Mouse (Mus musculus): ENCODE measurements at regions not wholly inside any gene's neighbourhood (a gene's known extent, or its start where the extent isn't known, plus 50 kb on each side); places are given as distances from the start of the nearest gene placed in this dataset.

DNA sequence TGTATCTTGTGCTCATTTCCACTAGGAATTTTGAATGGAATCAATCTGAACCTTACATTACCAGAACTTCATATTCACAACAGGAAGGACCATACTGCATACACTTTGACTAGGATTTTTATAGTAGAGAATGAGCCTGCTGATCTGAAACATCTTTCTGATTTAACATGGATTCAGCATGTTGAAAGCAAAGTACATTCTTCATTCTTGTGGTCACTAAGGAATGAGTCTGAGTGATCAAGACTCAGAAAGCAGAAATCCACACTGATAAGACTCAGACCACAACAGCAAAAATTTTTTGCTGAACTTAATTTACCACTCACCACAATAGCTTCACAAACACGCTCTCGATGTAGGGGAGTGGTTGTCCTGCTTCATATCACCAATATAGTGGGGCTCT lies 309.2 kb upstream of the Nectin3 start:
- 85% methylated on average over 2 of the region's 2 CpGs for WGBS
- H3K9ac ChIP-seq = no peak overlapping the region

GRCm38 (mm10) chr16:46776367-46776766 lies 278.0 kb upstream of the Nectin3 start:
- Histone ChIP-seq H3K36me3 (no peaks in the 10 kb centered on the region), H3K9ac (no peak overlapping the region), H3K9me3 (replicated peaks) (no peaks in the 10 kb centered on the region), H3K4me1 (replicated peaks) (no peaks in the 10 kb centered on the region), H3K4me2 (no peak overlapping the region), H3K27ac (ENCODE audit: poor library complexity, severe bottlenecking) (no peak overlapping the region), H3K4me3 (no peak overlapping the region), H3K27me3 (replicated peaks) (no peaks in the 10 kb centered on the region)
- ATAC-seq (ENCODE audit: insufficient number of reproducible peaks, low FRiP score) = no peak
- 60% methylated on average over 5 of the region's 5 CpGs for WGBS

More for the DNA sequence above, 309.2 kb upstream of the Nectin3 start:
- Histone ChIP-seq H3K4me2 (no peak overlapping the region), H3K4me1 (replicated peaks) (no peaks in the 10 kb centered on the region), H3K36me3 (no peaks in the 10 kb centered on the region), H3K27me3 (replicated peaks) (no peaks in the 10 kb centered on the region), H3K27ac (ENCODE audit: poor library complexity, severe bottlenecking) (no peak overlapping the region), H3K4me3 (no peak overlapping the region), H3K9me3 (replicated peaks) (no peaks in the 10 kb centered on the region)
- ATAC-seq (ENCODE audit: insufficient number of reproducible peaks, low FRiP score) = no peak

DNA sequence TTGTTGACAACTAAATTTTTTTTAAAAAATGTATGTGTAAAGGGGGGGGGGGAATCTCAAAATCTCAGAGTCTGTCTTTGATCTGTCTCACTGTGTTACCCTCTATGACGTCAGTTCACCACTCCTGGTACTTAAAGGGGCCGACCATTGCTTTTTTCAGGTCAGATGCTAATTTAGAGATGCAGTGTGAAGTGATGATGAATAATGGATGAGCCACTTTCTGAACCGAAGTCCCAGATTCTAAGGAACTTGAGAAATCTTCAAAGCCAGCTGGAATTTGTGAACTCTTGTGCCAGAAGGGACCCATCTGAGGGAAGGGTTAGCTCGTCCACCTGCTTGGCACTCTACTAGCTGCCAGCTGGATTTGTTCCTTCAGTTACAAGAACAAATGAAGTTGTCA lies 271.1 kb upstream of the Nectin3 start:
- Histone ChIP-seq H3K27me3 (replicated peaks) (no peaks in the 10 kb centered on the region), H3K9me3 (replicated peaks) (no peaks in the 10 kb centered on the region), H3K4me2 (no peak overlapping the region), H3K4me1 (replicated peaks) (no peaks in the 10 kb centered on the region), H3K4me3 (no peak overlapping the region), H3K9ac (no peak overlapping the region), H3K36me3 (no peaks in the 10 kb centered on the region), H3K27ac (ENCODE audit: poor library complexity, severe bottlenecking) (no peak overlapping the region)
- ATAC-seq (ENCODE audit: insufficient number of reproducible peaks, low FRiP score) = no peak
- WGBS = 61% methylated on average over 4 of the region's 4 CpGs

- Histone ChIP-seq H3K4me2 (no peak overlapping the region), H3K4me3 (no peak overlapping the region), H3K36me3 (no peaks in the 10 kb centered on the region), H3K4me1 (replicated peaks) (no peaks in the 10 kb centered on the region), H3K9ac (no peak overlapping the region), H3K27me3 (replicated peaks) (no peaks in the 10 kb centered on the region), H3K9me3 (replicated peaks) (no peaks in the 10 kb centered on the region), H3K27ac (ENCODE audit: poor library complexity, severe bottlenecking) (no peak overlapping the region)
- no peak for ATAC-seq (ENCODE audit: insufficient number of reproducible peaks, low FRiP score)
- 53% methylated on average over 1 of the region's 1 CpGs for WGBS
These were observed 270.1 kb upstream of the Nectin3 start for GRCm38 (mm10) chr16:46768376-46768775.

DNA sequence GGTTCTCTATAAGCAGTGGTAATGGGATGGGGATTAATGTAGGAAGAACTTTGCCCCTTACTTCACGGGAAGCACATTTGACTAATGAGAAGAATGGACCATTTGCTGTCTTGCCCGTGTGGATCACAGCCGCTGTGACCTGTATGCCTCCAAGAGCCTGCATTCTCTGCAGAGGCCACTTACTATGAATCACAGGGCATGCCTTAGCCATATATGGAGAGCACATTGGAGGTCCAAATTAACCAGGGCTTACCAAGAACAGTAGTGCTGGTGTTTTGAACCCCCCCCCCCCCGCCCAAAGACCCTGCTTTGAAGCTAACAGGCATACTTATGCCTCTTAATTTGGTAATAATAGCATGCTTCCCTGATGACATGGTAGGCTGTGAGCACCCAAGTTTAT lies 236.8 kb upstream of the Nectin3 start:
- H3K9ac ChIP-seq = no peak overlapping the region
- no peak for ATAC-seq (ENCODE audit: insufficient number of reproducible peaks, low FRiP score)
- no peaks in the 10 kb centered on the region for H3K36me3 ChIP-seq
- H3K4me3 ChIP-seq = no peak overlapping the region
- no peak overlapping the region for H3K4me2 ChIP-seq
- H3K27me3 ChIP-seq (replicated peaks) = no peaks in the 10 kb centered on the region
- 61% methylated on average over 4 of the region's 4 CpGs for WGBS
- H3K4me1 ChIP-seq (replicated peaks) = peaks cover 11% of the 10 kb centered on the region
- H3K9me3 ChIP-seq (replicated peaks) = no peaks in the 10 kb centered on the region
- no peak overlapping the region for H3K27ac ChIP-seq (ENCODE audit: poor library complexity, severe bottlenecking)

- Histone ChIP-seq H3K27me3 (replicated peaks) (no peaks in the 10 kb centered on the region), H3K9me3 (replicated peaks) (no peaks in the 10 kb centered on the region), H3K4me3 (no peak overlapping the region), H3K36me3 (no peaks in the 10 kb centered on the region), H3K27ac (ENCODE audit: poor library complexity, severe bottlenecking) (no peak overlapping the region), H3K4me2 (no peak overlapping the region), H3K4me1 (replicated peaks) (no peaks in the 10 kb centered on the region), H3K9ac (no peak overlapping the region)
- 79% methylated on average over 3 of the region's 3 CpGs for WGBS
- ATAC-seq (ENCODE audit: insufficient number of reproducible peaks, low FRiP score) = no peak
These were observed 230.1 kb upstream of the Nectin3 start for GRCm38 (mm10) chr16:46728424-46728823.

DNA sequence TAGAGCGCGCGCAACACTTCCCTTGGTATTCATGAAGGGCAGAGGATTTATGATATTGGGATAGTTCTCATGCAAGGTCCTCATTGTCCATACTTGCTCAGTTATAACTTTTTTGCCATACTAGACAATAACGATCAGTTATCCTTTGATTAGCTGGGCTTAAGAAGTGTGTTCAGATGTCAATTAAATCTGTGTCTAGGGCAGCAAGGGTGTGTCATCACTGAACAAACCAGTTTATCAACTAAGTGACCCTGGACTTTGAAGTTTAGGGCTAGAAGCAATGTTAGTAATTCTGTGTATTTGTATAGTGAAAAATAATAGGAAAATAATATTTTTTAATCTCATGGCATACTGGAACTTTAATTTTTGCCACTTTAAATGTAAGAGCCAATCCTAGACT lies 225.3 kb upstream of the Nectin3 start:
- Histone ChIP-seq H3K4me1 (replicated peaks) (no peaks in the 10 kb centered on the region), H3K4me3 (no peak overlapping the region), H3K27me3 (replicated peaks) (no peaks in the 10 kb centered on the region), H3K9ac (no peak overlapping the region), H3K9me3 (replicated peaks) (no peaks in the 10 kb centered on the region), H3K36me3 (no peaks in the 10 kb centered on the region), H3K27ac (ENCODE audit: poor library complexity, severe bottlenecking) (no peak overlapping the region), H3K4me2 (no peak overlapping the region)
- ATAC-seq (ENCODE audit: insufficient number of reproducible peaks, low FRiP score) = no peak
- WGBS = 91% methylated on average over 4 of the region's 4 CpGs

DNA sequence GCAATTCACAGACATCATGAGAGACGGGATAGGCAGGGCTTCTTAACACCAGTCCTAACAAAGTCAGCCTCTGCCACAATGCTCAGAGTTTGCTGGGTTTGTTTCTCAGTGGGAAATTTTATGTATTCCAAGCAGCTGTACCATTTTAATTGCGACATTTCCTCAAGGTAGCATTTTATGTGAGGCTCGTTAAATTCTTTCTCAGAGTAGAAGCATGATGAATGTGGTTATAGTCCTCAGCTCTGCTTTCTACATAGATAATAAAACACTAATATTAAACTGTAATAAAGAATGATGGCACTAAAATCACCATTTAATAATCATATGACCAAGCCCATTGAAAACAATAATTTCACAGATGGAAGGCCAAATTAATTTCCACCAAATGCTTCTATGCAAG lies 181.5 kb upstream of the Nectin3 start:
- H3K4me2 ChIP-seq = no peak overlapping the region
- H3K27ac ChIP-seq (ENCODE audit: poor library complexity, severe bottlenecking) = no peak overlapping the region
- 81% methylated on average over 3 of the region's 3 CpGs for WGBS
- no peaks in the 10 kb centered on the region for H3K4me1 ChIP-seq (replicated peaks)
- H3K4me3 ChIP-seq = no peak overlapping the region
- H3K27me3 ChIP-seq (replicated peaks) = no peaks in the 10 kb centered on the region
- H3K9me3 ChIP-seq (replicated peaks) = no peaks in the 10 kb centered on the region
- no peaks in the 10 kb centered on the region for H3K36me3 ChIP-seq
- ATAC-seq (ENCODE audit: insufficient number of reproducible peaks, low FRiP score) = no peak
- H3K9ac ChIP-seq = no peak overlapping the region

DNA sequence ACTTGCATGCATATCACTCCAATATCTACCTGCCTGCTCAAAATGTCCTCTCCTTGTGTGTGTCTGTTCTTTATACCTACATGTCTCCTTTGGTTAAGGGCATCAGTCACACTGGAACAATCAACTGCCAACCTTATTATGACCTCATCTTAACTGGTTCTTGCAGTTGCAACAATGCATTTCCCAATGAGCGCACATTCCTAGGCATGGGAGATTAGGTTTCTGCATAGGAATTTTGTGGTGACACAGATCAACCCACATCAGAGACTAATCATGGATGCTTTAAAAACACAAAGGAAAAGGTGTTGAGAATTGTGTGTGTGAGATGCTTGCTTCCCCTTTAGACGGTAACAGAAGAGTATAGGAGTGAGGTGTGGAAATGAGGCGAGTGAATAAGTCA lies 171.3 kb upstream of the Nectin3 start:
- Histone ChIP-seq H3K4me3 (no peak overlapping the region), H3K9me3 (replicated peaks) (no peaks in the 10 kb centered on the region), H3K36me3 (no peaks in the 10 kb centered on the region), H3K4me2 (no peak overlapping the region), H3K27me3 (replicated peaks) (no peaks in the 10 kb centered on the region), H3K4me1 (replicated peaks) (no peaks in the 10 kb centered on the region), H3K27ac (ENCODE audit: poor library complexity, severe bottlenecking) (no peak overlapping the region), H3K9ac (no peak overlapping the region)
- WGBS = 84% methylated on average over 3 of the region's 3 CpGs
- ATAC-seq (ENCODE audit: insufficient number of reproducible peaks, low FRiP score) = no peak

DNA sequence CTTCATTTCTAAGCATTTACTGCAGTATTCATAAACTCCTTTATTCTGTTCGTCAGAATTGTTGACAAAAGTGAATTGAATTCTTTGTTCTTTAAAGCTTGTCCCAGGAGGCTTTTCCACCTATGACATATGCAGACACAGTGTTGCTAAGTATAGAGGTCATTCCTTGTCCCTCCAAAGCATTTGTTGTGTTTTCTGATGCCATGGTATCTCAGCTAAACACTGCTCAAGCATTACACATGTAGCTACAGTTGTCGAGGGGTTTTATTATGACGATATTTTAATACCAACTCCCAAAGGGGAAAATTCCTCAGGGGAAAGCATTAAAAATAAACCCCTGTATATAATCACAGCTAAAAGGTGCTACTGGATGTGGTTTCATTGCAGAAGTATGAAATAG lies 167.2 kb upstream of the Nectin3 start:
- WGBS = 76% methylated on average over 3 of the region's 3 CpGs
- Histone ChIP-seq H3K4me1 (replicated peaks) (no peaks in the 10 kb centered on the region), H3K27ac (ENCODE audit: poor library complexity, severe bottlenecking) (no peak overlapping the region), H3K9me3 (replicated peaks) (no peaks in the 10 kb centered on the region), H3K36me3 (no peaks in the 10 kb centered on the region), H3K9ac (no peak overlapping the region), H3K4me2 (no peak overlapping the region), H3K27me3 (replicated peaks) (no peaks in the 10 kb centered on the region), H3K4me3 (no peak overlapping the region)
- no peak for ATAC-seq (ENCODE audit: insufficient number of reproducible peaks, low FRiP score)

- H3K36me3 ChIP-seq = no peaks in the 10 kb centered on the region
- no peak overlapping the region for H3K4me2 ChIP-seq
- no peak overlapping the region for H3K4me3 ChIP-seq
- no peaks in the 10 kb centered on the region for H3K27me3 ChIP-seq (replicated peaks)
- H3K27ac ChIP-seq (ENCODE audit: poor library complexity, severe bottlenecking) = no peak overlapping the region
- no peak overlapping the region for H3K9ac ChIP-seq
- WGBS = 80% methylated on average over 4 of the region's 4 CpGs
- H3K4me1 ChIP-seq (replicated peaks) = no peaks in the 10 kb centered on the region
- H3K9me3 ChIP-seq (replicated peaks) = no peaks in the 10 kb centered on the region
- no peak for ATAC-seq (ENCODE audit: insufficient number of reproducible peaks, low FRiP score)
These were observed 164.7 kb upstream of the Nectin3 start for GRCm38 (mm10) chr16:46663008-46663407.

GRCm38 (mm10) chr16:46655041-46655440 lies 156.7 kb upstream of the Nectin3 start:
- H3K4me1 ChIP-seq (replicated peaks) = no peaks in the 10 kb centered on the region
- 76% methylated on average over 4 of the region's 4 CpGs for WGBS
- H3K27me3 ChIP-seq (replicated peaks) = no peaks in the 10 kb centered on the region
- H3K9me3 ChIP-seq (replicated peaks) = no peaks in the 10 kb centered on the region
- no peaks in the 10 kb centered on the region for H3K36me3 ChIP-seq
- no peak overlapping the region for H3K4me3 ChIP-seq
- no peak overlapping the region for H3K9ac ChIP-seq
- no peak overlapping the region for H3K4me2 ChIP-seq
- H3K27ac ChIP-seq (ENCODE audit: poor library complexity, severe bottlenecking) = no peak overlapping the region
- ATAC-seq (ENCODE audit: insufficient number of reproducible peaks, low FRiP score) = no peak
